Mouse (Mus musculus) natural killer cell, adult 2 months (primary cell): ENCODE data around the gene Llgl2.
"Not testable (repeated sequence)": the region's sequence is repeated elsewhere in the genome, so short reads cannot be mapped to it uniquely, and the experiment has no call there.

ENCODE experiments used
- DNase-seq, 2 experiments: peaks; one replicate each; pipeline ENCODE4 v3.0.0; 2022; ENCODE audit warnings: low spot score in 2 of 2

The Llgl2 gene

DNA sequence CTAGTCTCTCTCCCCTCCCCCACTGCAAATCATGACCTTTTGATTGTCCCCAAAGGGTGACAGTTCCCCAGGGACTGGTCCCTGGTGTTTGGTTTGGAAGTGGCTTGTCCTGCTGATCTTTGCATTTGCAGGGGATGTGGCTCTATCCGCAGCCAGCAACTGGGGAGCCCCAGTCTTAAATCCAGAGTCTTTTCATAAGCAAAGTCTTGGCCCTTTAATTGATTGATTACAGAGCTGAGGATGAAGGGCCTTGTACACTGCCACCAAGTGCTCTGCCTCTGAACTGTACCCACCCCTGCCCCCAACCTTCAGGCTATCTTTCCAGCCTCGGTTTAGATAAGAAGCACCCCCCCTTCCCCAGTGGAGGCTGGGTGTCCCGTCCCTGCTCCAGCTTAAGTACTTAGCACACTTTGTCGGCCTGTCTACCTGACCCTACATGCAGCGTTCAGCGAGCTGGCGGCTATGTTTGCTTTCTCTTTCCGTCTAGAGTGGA lies 9.2 kb downstream of the Llgl2 start:
- DNase-seq = no peak

DNA sequence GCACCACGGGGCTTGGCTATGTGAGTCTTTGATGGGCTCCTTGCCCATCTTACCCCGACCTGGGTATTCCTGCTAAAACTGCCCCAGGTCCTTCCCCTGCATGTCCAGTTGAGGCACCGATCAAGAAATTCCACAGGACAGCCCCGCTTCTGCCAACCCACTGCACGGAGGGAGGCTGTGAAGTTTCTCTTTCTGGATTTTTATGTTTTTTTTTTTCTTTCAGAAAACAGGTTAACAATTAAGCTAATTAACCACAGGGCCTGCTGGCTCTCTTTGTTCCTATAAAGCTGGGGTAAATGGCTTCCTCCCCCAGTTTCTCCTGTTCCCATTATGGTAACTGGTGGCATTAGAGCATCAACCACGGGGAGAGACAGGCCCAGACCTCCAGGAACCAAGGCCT lies 10.2 kb downstream of the Llgl2 start:
- DNase-seq = no peak

DNA sequence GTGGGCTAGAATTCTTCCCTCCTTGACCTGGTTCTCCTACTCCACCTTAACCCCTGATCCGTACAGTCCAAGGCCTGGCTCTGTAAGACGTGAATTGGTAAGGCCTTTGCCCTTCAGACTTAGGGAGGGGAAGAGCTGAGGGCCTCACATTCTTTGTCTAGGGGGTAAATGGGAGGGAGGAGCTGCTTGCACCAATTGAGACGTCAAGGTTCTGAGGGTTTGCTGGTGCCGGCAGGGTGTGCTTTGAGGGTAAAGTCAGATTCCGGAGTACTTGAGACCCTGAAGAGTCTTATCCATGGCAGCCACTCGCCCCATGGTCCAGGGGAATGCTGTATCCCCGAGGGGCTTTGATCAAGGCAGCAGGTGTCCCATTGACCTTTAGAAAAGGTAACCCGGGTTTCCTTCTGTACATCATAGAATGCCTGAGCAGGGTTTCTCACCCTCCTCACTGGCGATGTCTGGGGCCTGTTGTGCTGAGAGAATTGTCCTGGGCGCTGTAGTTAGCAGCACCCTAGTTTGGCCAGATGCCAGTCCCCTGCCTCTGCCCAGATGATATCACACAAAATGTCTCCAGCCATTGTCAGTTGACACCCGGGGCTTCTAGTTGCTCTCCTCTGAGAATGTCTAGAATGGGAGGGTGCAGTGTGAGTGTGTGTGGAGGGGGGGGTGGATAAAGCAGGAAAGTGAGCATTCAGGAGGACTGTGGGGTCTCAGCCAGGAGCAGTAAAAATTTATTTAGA lies 13.0 kb downstream of the Llgl2 start:
- DNase-seq = no peak

DNA sequence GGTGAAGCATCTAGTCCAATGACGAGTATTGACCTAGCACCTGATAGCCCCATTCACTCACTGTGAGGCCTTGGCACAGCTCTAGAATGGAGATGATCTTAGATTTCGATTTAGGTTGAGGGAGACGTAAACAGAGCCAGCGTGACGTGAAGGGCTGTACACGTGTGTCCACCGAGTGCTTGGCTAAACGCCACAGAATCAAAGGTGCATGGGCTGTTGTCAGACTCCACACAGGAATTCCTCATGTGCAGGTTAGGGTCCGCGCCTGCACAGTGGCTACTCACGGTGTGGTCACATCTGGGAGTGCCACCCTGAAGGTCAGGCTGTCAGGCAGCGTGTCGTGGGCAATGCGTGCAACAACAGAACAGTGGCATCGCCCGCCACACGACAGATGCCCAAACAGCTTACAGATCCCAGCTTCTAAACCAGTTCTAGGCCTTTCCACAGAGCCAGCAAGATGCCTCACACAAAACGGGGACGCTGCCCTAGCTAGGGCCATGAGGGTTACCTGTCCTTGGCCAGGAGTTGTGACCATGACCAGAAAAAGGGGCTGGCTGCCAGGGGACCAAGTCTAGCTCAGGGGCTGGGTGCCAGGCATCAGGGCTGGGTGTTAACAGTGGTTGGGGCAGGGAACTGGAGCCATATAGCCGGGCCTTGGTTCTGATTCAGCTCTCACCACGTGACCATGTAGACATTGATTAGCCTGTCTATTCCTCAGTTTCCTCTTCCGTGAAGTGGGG lies 13.9 kb downstream of the Llgl2 start:
- no peak for DNase-seq

DNA sequence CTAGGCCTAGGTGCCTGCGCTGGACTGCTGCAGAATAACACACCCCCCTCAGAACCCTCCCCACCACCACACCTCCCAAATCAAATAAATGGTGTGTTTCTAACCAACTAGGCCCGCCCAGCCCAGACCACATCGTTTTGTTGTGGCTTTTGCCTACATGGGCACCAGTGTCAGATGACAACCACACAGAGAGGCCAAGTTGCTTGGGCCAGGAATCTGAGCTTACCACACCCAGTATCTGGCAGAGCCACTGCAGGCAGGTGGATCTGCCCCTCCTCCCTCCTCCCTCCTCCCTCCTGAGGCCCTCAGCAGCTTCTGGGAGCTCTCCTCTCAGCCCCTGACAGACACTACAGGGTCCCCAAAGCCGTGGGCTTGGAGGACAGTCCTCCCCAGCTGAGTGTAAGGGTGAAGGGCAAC lies 15.1 kb downstream of the Llgl2 start:
- peak; percentile 41 to 65 for DNase-seq

DNA sequence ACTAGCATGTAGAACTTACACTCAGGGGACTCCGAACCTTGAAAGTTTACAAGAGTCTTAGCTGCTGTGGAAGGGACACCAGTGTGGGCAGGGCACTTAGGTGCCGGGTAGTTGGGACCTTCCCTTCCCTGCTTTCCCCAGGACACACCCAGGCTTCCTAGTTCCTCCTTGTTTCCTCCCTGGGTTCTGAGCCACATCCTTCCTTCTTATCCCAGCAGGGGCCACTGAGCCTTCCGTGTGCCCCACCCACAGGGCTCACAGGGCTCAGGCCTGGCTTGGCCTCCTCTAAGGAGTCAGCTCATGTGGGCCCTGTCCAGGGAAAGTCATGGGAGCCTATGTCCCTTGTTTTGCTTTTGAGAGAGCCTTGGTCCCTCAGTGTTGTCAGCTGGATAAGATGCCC lies 15.9 kb downstream of the Llgl2 start:
- no peak for DNase-seq

DNA sequence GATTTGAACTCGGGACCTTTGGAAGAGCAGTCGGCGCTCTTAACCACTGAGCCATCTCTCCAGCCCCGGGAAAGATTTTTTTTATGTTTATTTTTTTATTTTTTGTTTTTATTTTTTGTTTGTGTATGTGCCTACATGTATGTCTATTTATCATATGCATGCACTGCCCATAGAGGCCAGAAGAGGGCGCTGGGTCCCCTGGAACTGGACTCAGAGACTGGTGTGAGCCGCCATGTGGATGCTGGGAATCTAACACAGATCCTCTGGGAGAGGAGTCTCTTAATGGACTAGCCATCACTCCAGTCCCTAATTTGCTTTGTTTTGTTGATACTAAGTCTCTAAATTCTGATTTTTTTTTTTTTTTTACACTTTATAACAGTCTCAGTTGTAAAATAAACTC lies 17.2 kb downstream of the Llgl2 start:
- no peak for DNase-seq

DNA sequence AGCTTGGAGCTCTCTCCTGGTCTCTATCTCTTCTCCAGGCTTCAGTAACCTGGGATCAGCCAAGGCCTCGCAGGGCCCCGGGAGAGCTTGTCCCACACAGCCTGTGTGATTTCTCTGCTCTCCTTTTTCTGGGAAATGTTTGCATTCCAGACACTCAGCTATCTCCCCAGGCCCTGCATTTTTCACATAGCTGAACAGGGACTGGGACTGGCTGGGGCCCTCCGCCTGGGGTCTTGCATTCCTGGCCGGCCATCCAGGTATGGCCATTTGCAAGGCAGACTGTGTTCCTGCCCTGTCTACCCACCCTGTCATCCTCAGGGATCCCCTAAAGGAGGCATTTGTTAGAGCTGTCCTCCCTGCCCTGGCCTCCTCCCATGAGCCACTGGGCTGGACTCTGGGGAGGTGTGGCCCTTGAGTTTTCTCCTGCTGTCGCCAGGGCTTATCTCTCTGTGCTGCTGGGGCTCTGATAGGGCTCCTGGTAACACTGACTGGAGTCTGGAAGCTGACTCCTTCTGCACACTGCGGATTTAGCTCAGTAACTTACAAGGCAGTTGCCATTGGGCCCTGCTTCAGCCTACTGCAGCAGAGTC lies 18.2 kb downstream of the Llgl2 start:
- no peak for DNase-seq

DNA sequence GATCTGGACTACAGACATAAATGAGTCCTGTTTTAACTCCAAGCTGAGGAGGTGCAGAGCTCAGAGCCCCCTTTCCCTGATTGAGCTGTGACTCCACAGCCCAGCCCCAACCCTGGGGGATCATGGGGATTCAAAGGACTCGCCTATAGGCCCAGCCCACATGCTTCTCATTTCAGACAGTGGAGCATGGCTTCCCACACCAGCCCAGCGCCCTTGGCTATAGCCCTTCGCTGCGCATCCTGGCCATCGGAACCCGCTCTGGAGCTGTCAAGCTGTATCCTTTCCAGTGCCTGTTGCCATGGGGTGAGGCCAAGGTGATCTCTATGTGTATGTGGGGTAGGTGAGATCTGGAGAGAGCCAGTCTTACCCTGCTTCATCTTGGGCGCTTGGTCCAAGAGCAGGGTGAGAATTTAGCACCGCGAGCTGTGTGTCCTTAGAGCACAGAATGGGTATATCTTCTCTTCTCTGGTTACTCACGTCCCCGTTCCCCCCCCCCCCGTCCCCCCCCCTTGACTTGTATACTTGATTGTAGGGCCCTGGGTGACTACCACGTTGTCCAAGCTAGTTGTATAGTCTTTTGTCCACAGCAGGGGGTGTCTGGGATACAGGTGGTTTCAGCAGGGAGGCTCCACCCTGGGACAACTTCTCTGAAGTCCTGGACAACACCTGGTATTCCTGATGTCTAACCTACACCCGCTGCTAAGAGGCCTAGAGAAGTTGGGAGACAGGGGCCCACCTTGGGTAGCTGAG lies 19.5 kb downstream of the Llgl2 start:
- no peak for DNase-seq

DNA sequence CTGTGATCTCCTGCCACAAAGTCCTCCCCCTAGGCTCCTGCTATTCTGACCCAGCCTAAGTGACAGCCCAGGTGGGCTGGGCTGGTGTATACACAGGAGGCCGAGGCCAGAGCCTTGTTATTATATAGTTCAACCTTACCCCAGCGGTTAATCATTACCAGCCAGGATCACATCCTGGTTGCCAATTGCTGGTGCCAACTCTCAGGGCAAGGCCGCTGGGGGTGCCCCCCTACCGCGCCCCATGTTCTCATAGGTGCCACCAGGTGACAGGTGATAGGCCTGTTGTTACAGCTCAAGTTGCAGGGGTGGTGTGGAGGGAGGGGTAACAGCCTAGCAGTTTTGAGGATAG lies 20.0 kb downstream of the Llgl2 start:
- no peak for DNase-seq

DNA sequence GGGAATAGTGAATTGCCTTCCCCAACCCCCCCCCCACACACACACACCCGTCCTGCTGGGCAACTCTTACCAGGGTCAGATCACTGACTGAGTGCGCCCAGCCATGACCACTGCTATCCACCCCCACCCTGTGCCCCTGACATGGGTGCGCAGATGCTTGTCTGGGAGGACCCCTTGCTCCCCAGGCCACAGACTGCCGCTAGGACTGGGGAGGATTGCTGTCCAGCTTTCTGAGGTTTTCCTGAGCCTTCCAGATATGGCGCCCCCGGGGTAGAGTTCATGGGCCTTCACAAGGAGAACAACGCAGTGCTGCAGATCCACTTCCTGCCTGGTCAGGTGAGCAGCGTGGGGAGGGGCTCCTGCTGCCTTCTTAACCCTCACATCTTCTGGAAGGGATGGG lies 20.4 kb downstream of the Llgl2 start:
- no peak for DNase-seq

DNA sequence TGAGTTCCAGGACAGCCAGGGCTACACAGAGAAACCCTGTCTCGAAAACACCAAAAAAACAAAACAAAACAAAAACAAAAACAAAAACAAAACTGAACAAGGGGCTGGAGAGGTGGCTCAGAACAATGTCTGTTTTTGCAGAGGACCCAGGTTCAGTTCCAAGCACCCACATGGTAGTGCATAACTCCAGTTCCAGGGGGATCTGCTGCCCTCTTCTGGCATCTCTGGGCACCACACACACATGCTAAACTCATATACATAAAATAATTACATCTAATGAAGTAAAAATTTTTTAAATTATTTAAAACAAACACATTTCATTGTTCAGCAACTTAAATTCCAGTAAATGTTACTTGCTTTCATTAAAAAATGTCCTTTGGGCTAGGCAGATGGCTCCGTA lies 22.0 kb downstream of the Llgl2 start:
- DNase-seq = no peak

DNA sequence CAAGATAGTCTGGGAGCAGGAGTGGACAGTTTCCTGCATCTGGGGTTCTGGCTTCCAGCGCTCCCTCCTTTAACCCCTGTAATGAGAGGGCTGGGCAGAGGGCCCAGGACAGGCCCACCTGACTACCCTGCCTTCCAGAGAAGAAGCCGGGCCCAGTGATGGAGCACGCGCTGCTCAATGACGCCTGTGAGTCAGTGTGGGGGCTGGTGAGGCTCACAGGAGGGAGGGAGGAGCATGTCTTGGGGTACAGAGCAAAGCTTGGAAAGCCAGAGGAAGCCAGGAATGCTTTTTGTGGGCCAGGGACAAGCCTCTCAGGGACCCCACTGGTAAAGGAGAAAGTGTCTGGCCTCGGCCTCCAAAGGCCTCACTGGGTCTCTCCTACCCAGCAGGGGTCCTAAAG lies 30.8 kb downstream of the Llgl2 start:
- DNase-seq = no peak

DNA sequence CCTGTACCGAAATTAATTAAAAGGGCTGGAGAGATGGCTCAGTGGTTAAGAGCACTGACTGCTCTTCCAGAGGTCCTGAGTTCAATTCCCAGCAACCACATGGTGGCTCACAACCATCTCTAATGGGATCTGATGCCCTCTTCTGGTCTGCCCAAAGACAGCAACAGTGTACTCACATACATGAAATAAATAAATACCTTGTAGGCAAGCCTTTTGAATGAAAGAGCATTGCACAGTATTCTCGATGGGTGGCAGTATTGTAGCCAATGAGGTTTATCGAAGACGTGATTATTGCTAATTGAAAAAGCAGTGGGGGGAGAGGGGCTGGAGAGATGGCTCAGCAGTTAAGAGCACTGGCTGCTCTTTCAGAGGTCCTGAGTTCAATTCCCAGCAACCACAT lies 33.3 kb downstream of the Llgl2 start:
- not testable (repeated sequence) for DNase-seq

DNA sequence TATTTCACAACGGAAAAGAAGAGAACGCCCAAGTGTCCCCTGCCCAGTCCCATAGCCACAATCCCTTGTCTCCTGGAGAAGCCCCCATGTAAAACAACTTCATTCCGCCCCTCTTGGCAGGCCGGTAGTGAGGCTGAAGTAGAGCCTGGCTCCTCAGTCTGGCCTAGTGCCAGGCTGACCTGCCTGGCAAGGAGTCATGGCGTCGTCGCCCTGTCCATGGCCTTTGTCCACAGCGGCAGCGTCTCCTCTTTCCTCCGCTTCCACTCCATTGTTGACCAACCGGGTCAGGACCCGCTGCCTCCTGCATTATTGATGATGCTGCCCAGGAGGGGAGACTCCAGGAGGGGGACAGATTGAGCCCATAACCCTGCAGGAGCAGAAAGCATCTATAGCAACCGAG lies 34.1 kb downstream of the Llgl2 start:
- DNase-seq = no peak

DNA sequence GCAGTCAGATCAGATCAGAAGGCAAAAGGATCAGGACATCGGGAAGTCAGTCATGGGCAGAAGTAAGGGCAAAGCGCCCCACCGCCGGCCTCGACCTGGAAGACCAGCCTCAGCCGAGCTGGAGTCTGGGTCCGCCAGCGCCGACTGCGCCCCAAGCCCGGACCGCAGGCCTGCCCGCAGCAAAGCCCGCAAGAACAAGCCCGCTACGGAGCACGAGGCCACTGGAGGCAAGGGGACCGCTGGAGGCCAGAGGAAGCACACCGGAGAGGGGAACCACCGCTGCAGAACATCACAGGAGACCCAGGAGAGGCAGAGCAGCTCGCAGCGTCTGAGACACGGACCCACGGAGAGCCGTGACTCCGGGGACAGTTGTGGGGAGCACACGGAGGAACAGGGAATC lies 34.5 kb downstream of the Llgl2 start, which contains the start of gene Myo15b:
Myo15b (plus strand) TSS at position 53 of the 400 bp plus-strand sequence.
- no peak for DNase-seq

DNA sequence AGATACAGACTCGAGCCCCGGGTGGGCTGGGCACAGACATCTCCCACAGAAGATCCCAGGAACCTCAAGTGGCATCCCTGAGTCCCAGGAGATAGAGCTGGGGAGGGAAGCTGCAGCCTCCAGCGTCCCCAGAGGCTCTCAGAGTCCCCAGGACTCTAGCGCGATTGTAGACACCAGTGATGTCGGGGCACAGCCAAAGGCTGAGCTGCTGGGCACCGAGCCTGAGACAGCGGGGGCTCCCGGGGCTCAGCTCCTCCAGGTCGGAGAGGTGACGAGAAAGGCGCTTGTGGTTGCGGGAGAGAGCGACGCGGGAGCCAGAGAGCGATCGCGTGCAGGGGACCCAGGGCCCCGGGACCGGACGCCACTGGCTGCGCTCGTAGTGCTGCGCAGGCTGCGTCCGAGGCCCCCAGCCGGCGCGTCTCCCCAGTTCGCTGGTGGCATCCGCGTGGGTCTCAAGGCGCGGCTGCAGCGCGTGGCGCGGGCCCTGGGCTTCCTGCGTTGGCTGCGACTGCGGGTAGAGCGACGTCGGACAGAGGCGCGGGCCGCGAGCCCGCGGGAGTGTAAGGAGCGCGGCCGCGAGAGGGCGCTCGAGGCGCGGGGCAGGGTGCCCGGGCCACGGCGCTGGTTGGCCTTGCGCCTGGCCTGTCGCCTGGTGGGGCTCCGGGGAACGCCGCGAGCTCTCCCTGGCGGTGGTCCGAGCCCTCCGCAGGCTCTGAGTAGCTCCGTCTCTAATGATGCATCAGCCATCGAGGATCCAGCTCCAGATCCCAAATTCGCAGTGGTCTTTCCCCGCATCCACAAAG lies 35.5 kb downstream of the Llgl2 start:
- peak; percentile 78 to 88 for DNase-seq

DNA sequence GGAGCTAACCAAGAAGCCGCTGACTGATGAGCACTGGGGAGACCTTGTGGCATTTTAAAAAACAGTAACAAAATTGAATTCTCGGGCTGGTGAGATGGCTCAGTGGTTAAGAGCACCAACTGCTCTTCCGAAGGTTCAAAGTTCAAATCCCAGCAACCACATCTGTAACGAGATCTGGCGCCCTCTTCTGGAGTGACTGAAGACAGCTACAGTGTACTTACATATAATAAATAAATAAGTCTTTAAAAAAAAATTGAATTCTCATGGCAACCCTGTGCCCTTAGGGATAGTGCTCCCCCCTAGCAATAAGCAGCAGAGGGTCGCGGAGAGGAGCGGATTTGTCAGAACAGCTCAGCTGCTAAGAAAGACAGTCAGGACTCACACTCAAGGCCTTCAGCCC lies 40.0 kb downstream of the Llgl2 start:
- no peak for DNase-seq

DNA sequence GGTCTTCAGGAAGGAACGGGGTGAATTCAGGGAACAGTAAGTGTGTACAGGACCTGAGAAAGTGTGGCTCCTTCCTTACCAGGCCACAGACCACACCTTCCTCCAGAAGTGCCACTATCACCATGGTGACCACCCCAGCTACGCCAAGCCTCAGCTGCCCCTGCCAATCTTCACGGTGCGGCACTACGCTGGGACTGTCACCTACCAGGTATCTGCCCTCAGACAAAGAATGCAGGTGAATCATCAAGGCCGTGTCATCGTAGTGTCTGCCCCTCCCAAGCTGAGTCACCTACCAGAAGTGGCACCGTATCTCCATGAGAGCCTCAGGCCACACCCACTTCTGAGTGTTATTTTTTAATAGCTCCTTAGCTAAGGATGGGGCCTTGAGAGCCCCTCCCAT lies 45.5 kb downstream of the Llgl2 start:
- DNase-seq = peak; percentile 41 to 46

DNA sequence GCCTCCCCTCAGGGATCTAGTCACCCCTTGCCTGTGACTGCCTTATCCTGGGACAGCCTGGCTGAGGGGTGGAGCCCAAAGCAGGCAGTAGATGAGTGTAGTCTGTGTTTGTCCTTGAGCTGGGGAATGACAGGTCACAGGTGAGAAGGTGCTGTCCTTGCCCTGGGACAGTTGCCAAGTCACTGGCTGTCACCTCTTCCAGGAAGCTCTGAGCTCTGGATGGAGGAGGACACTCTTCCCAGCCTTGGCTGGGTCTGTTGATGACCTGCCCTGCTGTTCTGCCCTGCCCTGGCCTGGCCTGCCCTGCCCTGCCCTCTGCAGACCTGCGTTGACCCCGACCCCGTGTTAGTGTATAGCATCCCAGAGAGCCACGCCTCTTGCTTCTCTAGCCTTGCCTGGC lies 48.6 kb downstream of the Llgl2 start:
- DNase-seq = no peak

DNA sequence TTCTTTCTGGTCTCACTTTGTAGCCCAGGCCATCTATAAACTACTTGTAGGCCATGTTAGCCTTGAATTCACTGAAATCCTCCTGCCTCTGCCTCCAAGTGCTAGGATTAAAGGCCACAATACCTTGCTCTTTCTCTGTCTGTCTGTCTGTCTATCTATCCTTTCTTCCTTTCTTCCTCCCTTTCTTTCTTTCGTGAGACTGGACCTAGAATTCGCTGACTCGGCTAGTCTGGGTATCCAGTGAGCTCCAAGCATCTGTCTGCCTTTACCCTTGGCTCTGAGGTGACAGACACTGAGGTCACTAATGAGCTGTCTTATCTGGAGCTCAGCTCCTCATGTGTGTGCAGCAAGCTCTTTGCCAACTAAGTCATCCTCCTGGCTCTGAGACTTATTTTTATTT lies 52.1 kb downstream of the Llgl2 start:
- DNase-seq = no peak
